Mouse (Mus musculus) heart, embryonic 14.5 days (tissue): ENCODE measurements at regions not wholly inside any gene's neighbourhood (a gene's known extent, or its start where the extent isn't known, plus 50 kb on each side); places are given as distances from the start of the nearest gene placed in this dataset.
"Not testable (repeated sequence)": the region's sequence is repeated elsewhere in the genome, so short reads cannot be mapped to it uniquely, and the experiment has no call there.

Experiments used
- ATAC-seq: fragments of 200-750 bp; cut with Nextera tagmentation; 2 replicates; pipeline ENCODE4 v1.8.0; 2017; ENCODE audit warnings: low read depth, moderate TSS enrichment; ENCODE audit not compliant: insufficient number of reproducible peaks, insufficient read depth, low FRiP score
- H3K27ac ChIP-seq, 2 experiments: fragments of 200-500 bp in 1 of 2; fragments of 300-500 bp in 1 of 2; sonication (generic) in 1 of 2; replicated peaks in 1 of 2; 2 replicates each; pipeline ENCODE4 v1.5.1; 2012 to 2014; ENCODE audit warnings: low read depth in 2 of 2, low read length in 2 of 2, control low read depth in 1 of 2, mild to moderate bottlenecking in 1 of 2, mixed read lengths in 1 of 2; ENCODE audit not compliant: control insufficient read depth in 1 of 2, insufficient read depth in 1 of 2
- H3K27me3 ChIP-seq: fragments of 300-500 bp; sonication (generic); 2 replicates; pipeline ENCODE4 v1.6.1; 2014; ENCODE audit warnings: mild to moderate bottlenecking, low read length, control low read depth; ENCODE audit not compliant: control insufficient read depth, insufficient read depth
- H3K36me3 ChIP-seq: fragments of 300-500 bp; sonication (generic); 2 replicates; pipeline ENCODE4 v1.6.1; 2014; ENCODE audit warnings: mild to moderate bottlenecking, control low read depth, low read length, mixed read lengths; ENCODE audit not compliant: control insufficient read depth, insufficient read depth
- H3K4me1 ChIP-seq, 2 experiments: fragments of 200-500 bp in 1 of 2; fragments of 300-500 bp in 1 of 2; sonication (generic) in 1 of 2; 2 replicates each; pipeline ENCODE4 v1.6.1; 2012 to 2014; ENCODE audit warnings: low read length in 2 of 2, control low read depth in 1 of 2, mixed read lengths in 1 of 2; ENCODE audit not compliant: control insufficient read depth in 2 of 2, insufficient read depth in 2 of 2
- H3K4me2 ChIP-seq: fragments of 300-500 bp; sonication (generic); 2 replicates; pipeline ENCODE4 v1.6.1; 2014; ENCODE audit warnings: mild to moderate bottlenecking, low read length
- H3K4me3 ChIP-seq, 2 experiments: fragments of 200-500 bp in 1 of 2; fragments of 300-500 bp in 1 of 2; sonication (generic) in 1 of 2; 2 replicates each; pipeline ENCODE4 v1.5.1; 2012 to 2014; ENCODE audit warnings: low read length in 2 of 2, mild to moderate bottlenecking in 2 of 2, control low read depth in 1 of 2, low read depth in 1 of 2, moderate library complexity in 1 of 2; ENCODE audit not compliant: control insufficient read depth in 1 of 2, insufficient read depth in 1 of 2
- H3K9ac ChIP-seq: fragments of 300-500 bp; sonication (generic); 2 replicates; pipeline ENCODE4 v1.6.1; 2014; ENCODE audit warnings: mild to moderate bottlenecking, low read length
- H3K9me3 ChIP-seq: fragments of 300-500 bp; sonication (generic); 2 replicates; pipeline ENCODE4 v1.6.1; 2016; ENCODE audit warnings: low read length, control low read depth; ENCODE audit not compliant: control insufficient read depth
- WGBS: fragments of 180-500 bp; shearing (Covaris S2); extraction: QIAGEN DNeasy Blood & Tissue Kit; methylation state at CpG from one replicate; pipeline ENCODE4 v1.1.7; 2014; 5-methylcytosine and 5-hydroxymethylcytosine counted together

GRCm38 (mm10) chr13:26382154-26382553, 387.8 kb downstream of the Hdgfl1 start:
- H3K36me3 ChIP-seq: no peaks in the 10 kb centered on the region
- 59% methylated on average over 2 of the region's 2 CpGs for WGBS
- no peak overlapping the region for H3K4me3 ChIP-seq
- no peak overlapping the region for H3K9ac ChIP-seq
- H3K27me3 ChIP-seq: no peaks in the 10 kb centered on the region
- H3K4me1 ChIP-seq: peaks cover 0 to 15% of the 10 kb centered on the region in 2 experiments; a peak in 1 of 4 replicates
- no peak for ATAC-seq
- H3K27ac ChIP-seq: no peak overlapping the region; a peak in 1 of 4 replicates
- no peak overlapping the region for H3K4me2 ChIP-seq
- H3K9me3 ChIP-seq: no peaks in the 10 kb centered on the region

GRCm38 (mm10) chr13:26375546-26375945, 394.4 kb downstream of the Hdgfl1 start:
- no peak for ATAC-seq
- no peak overlapping the region for H3K27ac ChIP-seq

GRCm38 (mm10) chr13:26365911-26366310, 404.1 kb downstream of the Hdgfl1 start:
- H3K4me1 ChIP-seq, H3K4me3 ChIP-seq, H3K36me3 ChIP-seq, H3K27ac ChIP-seq, ATAC-seq, H3K27me3 ChIP-seq, H3K9ac ChIP-seq, H3K9me3 ChIP-seq, H3K4me2 ChIP-seq: not testable (repeated sequence)
- WGBS: 85% methylated on average over 6 of the region's 6 CpGs

More at GRCm38 (mm10) chr13:26375546-26375945, 394.4 kb downstream of the Hdgfl1 start:
- H3K4me2 ChIP-seq: no peak overlapping the region
- H3K36me3 ChIP-seq: no peaks in the 10 kb centered on the region
- no peak overlapping the region for H3K4me3 ChIP-seq
- no peaks in the 10 kb centered on the region for H3K9me3 ChIP-seq
- H3K4me1 ChIP-seq: no peaks in the 10 kb centered on the region
- H3K9ac ChIP-seq: no peak overlapping the region
- H3K27me3 ChIP-seq: no peaks in the 10 kb centered on the region

- Histone ChIP-seq H3K4me3 (no peak overlapping the region), H3K36me3 (no peaks in the 10 kb centered on the region), H3K27me3 (no peaks in the 10 kb centered on the region), H3K4me1 (no peaks in the 10 kb centered on the region; a peak in 1 of 4 replicates), H3K9ac (no peak overlapping the region), H3K27ac (peak overlapping the region in 1 of 2 experiments; percentile 33; a peak in 1 of 4 replicates), H3K9me3 (no peaks in the 10 kb centered on the region), H3K4me2 (no peak overlapping the region)
- 31% methylated on average over 3 of the region's 3 CpGs for WGBS
- no peak for ATAC-seq
These were observed 413.6 kb downstream of the Hdgfl1 start for GRCm38 (mm10) chr13:26356341-26356740.

GRCm38 (mm10) chr13:26354421-26354820, 415.5 kb downstream of the Hdgfl1 start:
- no peak overlapping the region for H3K4me3 ChIP-seq
- ATAC-seq: no peak
- H3K27ac ChIP-seq: no peak overlapping the region
- no peak overlapping the region for H3K4me2 ChIP-seq
- H3K36me3 ChIP-seq: no peaks in the 10 kb centered on the region
- H3K27me3 ChIP-seq: no peaks in the 10 kb centered on the region
- no peaks in the 10 kb centered on the region for H3K9me3 ChIP-seq
- H3K4me1 ChIP-seq: no peaks in the 10 kb centered on the region; a peak in 1 of 4 replicates
- no peak overlapping the region for H3K9ac ChIP-seq

- H3K4me1 ChIP-seq: no peaks in the 10 kb centered on the region
- H3K36me3 ChIP-seq: no peaks in the 10 kb centered on the region
- H3K4me3 ChIP-seq: no peak overlapping the region
- no peak for ATAC-seq
- WGBS: 75% methylated on average over 3 of the region's 3 CpGs
- H3K4me2 ChIP-seq: no peak overlapping the region
- H3K27me3 ChIP-seq: no peaks in the 10 kb centered on the region
- no peak overlapping the region for H3K9ac ChIP-seq
- no peaks in the 10 kb centered on the region for H3K9me3 ChIP-seq
- no peak overlapping the region for H3K27ac ChIP-seq
These were observed 419.5 kb downstream of the Hdgfl1 start for GRCm38 (mm10) chr13:26350510-26350909.

- no peaks in the 10 kb centered on the region for H3K36me3 ChIP-seq
- no peak overlapping the region for H3K27ac ChIP-seq
- peak; percentile 73 for ATAC-seq
- no peaks in the 10 kb centered on the region for H3K9me3 ChIP-seq
- no peak overlapping the region for H3K4me2 ChIP-seq
- H3K4me3 ChIP-seq: no peak overlapping the region
- WGBS: 43% methylated on average over 3 of the region's 3 CpGs
- H3K4me1 ChIP-seq: peaks cover 0 to 8% of the 10 kb centered on the region in 2 experiments; a peak in 1 of 4 replicates
- no peak overlapping the region for H3K9ac ChIP-seq
- no peaks in the 10 kb centered on the region for H3K27me3 ChIP-seq
These were observed 431.2 kb downstream of the Hdgfl1 start for GRCm38 (mm10) chr13:26338795-26339194.

- no peak overlapping the region for H3K4me2 ChIP-seq
- WGBS: 82% methylated on average over 3 of the region's 3 CpGs
- H3K36me3 ChIP-seq: no peaks in the 10 kb centered on the region
- H3K27me3 ChIP-seq: no peaks in the 10 kb centered on the region
- no peaks in the 10 kb centered on the region for H3K4me1 ChIP-seq
- H3K4me3 ChIP-seq: no peak overlapping the region
- no peaks in the 10 kb centered on the region for H3K9me3 ChIP-seq
- no peak for ATAC-seq
- no peak overlapping the region for H3K9ac ChIP-seq
- no peak overlapping the region for H3K27ac ChIP-seq
These were observed 444.9 kb downstream of the Hdgfl1 start for GRCm38 (mm10) chr13:26325066-26325465.
